Mouse (Mus musculus): ENCODE results near the gene Gm14851. TPM values are rescaled to one million over a fixed set of nuclear protein-coding genes. Genes with fewer than 3 reads are reported as not detected.
"Not testable (repeated sequence)": the region's sequence is repeated elsewhere in the genome, so short reads cannot be mapped to it uniquely, and the experiment has no call there.

The Gm14851 gene
- total RNA-seq (2021) = not detected
- long read RNA-seq = 0 reads

- DNase-seq (ENCODE audit: low spot score in 2 of 2) = not testable (repeated sequence)
These were observed at the start of gene Gm14851 for GRCm38 (mm10) chr8:21095950-21096349. Gene Gm14851, minus strand, starts transcription at chr8:21096050.

DNA sequence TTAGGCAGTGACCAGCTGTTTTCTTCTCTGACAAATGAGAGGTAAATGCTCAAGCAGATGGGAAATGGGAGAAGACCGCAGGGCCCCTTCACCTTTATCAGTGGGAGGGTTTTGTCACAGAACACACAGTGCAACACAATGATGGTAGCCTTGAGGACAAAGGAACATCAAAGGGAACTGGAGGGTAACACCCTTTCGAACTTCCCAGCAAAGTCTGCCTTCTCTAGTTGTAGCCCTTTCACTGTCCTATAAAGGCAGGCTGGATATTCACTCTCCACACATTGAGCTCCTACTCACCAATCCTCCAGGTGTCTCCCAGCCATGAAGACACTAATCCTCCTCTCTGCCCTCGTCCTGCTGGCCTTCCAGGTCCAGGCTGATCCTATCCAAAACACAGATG, 38.5 kb upstream of the Gm14851 start, which contains the start of gene Defa30:
TSS of gene Defa30 (plus strand) at position 301 of the 400 bp plus-strand sequence.
- DNase-seq (ENCODE audit: low spot score in 2 of 2) = not testable (repeated sequence)

GRCm38 (mm10) chr8:21093106-21093505, 2.7 kb downstream of the Gm14851 start:
- DNase-seq (ENCODE audit: low spot score in 2 of 2) = no peak

DNA sequence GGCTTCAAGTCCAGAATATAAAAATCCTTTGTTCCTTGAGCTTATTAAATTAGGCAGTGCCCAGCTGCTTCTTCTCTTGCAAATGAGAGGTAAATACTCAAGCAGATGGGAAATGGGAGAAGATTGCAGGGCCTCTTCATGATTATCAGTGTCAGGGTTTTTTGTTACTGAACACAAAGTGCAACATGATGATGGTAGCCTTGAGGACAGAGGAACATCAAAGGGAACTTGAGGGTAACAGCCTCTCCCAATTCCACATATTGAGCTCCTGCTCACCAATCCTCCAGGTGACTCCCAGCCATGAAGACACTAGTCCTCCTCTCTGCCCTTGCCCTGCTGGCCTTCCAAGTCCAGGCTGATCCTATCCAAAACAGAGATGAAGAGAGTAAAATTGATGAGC, 11.7 kb downstream of the Gm14851 start, which contains the start of gene Defa25:
TSS of gene Defa25 (plus strand) at position 301 of the 400 bp plus-strand sequence.
- DNase-seq (ENCODE audit: low spot score in 2 of 2) = not testable (repeated sequence)

GRCm38 (mm10) chr8:21064738-21065137, 31.1 kb downstream of the Gm14851 start, which contains the start of gene Defa35:
Gene Defa35, plus strand, starts transcription at chr8:21065038.
- not testable (repeated sequence) for DNase-seq (ENCODE audit: low spot score in 2 of 2)

GRCm38 (mm10) chr8:21054747-21055146, 41.1 kb downstream of the Gm14851 start, which contains the start of gene Defa23:
Gene Defa23, plus strand, starts transcription at chr8:21055047.
- not testable (repeated sequence) for DNase-seq (ENCODE audit: low spot score in 2 of 2)

Other genes with a start within 250 kb of the Gm14851 start
- gene Defb33, start 203.4 kb downstream of the Gm14851 start, total RNA-seq (2021) = not detected
- not detected for gene Gm15056, start 193.4 kb downstream of the Gm14851 start, total RNA-seq (2021)
- gene Gm6040, start 174.0 kb downstream of the Gm14851 start, total RNA-seq (2021) = not detected
- gene AY761185, start 151.3 kb downstream of the Gm14851 start, total RNA-seq (2021) = not detected
- not detected for gene Defa21, start 70.5 kb downstream of the Gm14851 start, total RNA-seq (2021)
- gene Defa23, start 41.0 kb downstream of the Gm14851 start, total RNA-seq (2021) = not detected
- gene Defa35, start 31.0 kb downstream of the Gm14851 start, total RNA-seq (2021) = not detected
- not detected for gene Defa25, start 11.6 kb downstream of the Gm14851 start, total RNA-seq (2021)
- not detected for gene Defa30, start 38.6 kb upstream of the Gm14851 start, total RNA-seq (2021)
- not detected for gene Defa22, start 66.2 kb upstream of the Gm14851 start, total RNA-seq (2021)
- not detected for gene Defa31, start 95.6 kb upstream of the Gm14851 start, total RNA-seq (2021)
- not detected for gene Gm15293, start 105.5 kb upstream of the Gm14851 start, total RNA-seq (2021)
- gene Gm15292, start 153.7 kb upstream of the Gm14851 start, total RNA-seq (2021) = not detected
- not detected for gene Defa27, start 219.5 kb upstream of the Gm14851 start, total RNA-seq (2021)
- not detected for gene Defa29, start 231.0 kb upstream of the Gm14851 start, total RNA-seq (2021)